Mouse (Mus musculus): ENCODE measurements at regions not wholly inside any gene's neighbourhood (a gene's known extent, or its start where the extent isn't known, plus 50 kb on each side); places are given as distances from the start of the nearest gene placed in this dataset.

DNA sequence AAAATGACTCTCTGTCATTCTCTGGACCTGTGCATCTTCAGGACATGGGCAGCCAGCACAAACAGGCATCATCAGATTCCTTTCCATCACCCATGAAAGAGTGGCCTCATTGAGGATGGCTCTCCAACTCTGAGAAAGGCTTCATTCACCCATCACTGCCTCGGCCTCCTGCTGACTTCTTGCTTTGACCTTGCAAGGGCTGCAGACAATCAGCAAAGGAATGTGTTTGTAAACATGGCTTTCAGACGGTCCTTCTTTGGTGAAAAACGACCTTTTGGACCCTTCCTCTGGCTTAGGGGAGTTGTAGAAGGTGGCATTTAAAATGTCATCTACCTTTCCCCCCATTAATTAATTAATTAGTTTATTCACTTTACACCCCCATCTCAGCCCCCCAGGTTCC lies 134.3 kb downstream of the Moxd1 start:
- no peak for DNase-seq

DNA sequence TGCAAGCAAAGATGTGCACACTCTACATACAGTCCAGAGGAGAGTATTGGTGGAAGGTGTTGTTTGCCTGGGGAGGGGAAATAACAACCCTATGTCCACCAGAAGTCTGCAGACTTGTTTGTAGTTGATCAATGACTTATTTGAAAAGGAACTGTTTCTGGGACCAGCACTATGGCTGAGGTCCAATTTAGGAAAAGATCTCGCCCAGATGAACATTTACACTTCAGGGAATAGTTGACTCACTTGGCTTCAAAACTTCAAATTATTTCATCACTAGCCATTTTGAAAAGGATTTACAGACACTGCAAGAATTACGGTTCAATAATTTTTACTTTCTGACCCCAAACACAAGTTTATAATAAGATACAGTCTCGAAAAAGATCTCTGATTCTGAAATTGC lies 138.1 kb downstream of the Moxd1 start:
- no peak for DNase-seq

DNA sequence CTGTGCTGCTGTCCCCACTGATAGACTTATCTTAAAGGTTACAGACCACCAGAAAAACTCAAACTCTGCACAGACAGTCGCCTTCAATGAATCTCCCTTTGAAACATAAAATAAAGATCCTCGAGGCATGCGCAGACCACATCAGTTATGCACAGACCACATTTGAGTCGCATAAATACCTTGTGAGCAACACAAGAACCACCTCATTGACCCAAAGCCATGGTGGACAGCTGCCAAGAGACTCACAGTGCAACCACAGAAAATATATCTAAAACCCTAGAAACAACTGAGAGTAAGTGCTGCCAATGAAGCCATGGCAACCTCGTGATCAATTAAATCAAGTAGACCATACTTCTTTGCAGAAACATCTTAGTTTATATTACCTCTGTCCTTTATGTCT lies 142.1 kb downstream of the Moxd1 start:
- peak in 1 of 2 experiments; percentile 7 for DNase-seq

DNA sequence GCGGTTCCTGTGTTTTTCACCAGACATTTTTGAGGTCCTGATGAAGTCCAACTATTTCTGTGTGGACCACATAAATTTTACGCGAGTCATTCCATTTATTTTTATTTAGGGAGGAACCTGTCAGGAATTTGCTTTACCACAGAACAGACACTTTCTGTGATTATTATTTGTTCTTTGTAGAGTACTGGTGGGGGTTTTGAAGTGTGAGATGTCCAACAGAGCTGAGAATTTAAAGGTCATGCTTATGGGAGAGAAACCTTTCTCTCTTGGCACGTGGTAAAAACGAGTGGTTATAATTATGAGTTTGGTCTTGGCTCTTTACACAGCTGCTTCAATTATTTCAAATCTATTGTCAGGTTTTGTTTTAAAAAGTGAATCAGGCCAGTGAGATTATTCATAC lies 143.7 kb downstream of the Moxd1 start:
- no peak for DNase-seq

DNA sequence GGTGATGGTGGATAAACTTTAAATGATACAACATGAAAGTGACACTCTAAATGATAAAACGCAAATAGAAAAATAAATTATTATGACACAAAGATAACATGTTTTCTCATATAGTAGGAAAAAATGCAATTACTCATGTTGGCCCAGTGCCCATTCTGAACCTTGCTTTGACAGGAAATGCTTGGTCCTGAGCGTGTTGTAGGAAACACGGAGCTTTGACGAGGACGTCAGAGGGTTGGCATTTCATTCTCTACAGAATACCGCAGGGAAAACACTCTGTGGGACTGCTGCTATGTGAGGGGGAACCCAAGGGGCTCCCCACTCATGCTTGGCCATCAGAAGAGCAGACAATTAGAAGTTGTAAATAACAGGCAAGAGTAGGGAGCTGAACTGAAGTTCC lies 150.6 kb downstream of the Moxd1 start:
- DNase-seq: peak in 1 of 2 experiments; percentile 28

DNA sequence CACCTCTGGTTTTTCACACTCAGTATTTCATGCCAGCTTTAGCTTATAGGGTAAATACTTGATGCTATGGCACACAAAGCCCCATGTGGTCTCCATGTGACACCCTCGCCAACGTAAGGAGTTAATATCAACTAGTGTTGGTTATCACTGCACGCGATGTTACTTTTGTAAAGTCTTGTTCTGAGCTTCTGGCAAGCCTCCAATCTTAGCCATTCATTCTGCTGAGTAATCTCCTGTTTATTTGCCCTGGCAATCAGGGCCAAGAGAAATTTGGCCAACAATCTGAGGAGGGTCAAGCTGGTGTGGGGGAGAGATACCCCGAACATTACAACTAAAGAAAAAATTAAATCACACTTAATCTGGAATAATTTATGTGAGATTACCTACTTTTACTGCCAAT lies 156.0 kb downstream of the Moxd1 start:
- peak; percentile 38 to 51 for DNase-seq

DNA sequence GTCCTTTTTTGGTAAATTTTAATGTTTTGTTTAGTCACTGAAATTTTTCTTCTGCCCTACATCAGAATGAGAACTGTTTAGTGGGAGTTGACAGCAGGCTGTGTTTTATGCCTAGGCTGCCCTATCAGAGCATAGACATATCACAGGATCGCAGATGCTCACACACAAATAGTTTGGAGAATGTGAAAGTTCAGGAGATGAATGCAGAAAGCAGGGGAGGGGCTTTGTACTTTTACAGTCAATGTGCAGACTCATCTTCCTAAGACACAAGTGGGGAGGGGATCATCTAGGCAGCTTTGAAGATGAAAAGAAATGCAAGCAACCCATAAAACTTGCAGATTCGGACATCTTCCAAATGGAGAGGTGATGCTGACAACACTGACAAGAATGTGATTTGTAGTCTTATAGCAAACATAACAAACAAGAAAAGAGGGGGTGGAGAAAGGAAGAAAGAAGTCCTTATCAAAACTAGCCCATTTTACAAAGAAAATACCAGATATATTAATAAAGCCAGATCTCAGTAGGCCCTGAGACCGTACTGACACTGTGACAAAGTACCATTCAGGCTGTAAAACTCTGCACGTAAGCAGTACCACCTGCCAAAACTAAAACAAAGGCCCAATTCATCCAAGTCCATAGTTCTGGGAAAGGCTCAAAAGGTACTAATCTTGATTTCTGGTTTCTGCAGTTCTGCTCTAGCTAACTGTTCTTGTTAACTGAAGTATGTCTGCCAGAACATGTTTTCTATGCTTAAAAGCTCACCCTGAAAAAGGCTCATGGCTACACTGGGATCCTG lies 157.4 kb downstream of the Moxd1 start:
- no peak for DNase-seq

DNA sequence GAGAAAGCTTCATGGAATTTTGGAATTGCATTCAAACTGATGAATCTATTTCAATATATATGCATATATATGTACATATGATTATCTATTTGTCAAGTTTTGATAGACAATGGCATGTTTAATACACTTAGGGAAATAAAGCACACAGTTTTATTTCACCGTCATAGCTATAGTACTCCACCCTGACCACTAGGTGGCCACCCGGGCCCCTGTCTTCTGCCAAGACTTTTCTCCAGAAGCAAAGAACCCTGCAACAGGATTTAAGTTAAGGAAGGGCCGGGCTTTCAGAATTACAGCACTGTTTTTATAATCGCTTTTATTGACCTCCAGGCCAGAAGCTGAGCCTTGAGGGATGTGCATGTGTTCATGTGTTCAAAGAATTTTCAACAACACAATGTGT lies 158.6 kb downstream of the Moxd1 start:
- peak; percentile 32 to 75 for DNase-seq

DNA sequence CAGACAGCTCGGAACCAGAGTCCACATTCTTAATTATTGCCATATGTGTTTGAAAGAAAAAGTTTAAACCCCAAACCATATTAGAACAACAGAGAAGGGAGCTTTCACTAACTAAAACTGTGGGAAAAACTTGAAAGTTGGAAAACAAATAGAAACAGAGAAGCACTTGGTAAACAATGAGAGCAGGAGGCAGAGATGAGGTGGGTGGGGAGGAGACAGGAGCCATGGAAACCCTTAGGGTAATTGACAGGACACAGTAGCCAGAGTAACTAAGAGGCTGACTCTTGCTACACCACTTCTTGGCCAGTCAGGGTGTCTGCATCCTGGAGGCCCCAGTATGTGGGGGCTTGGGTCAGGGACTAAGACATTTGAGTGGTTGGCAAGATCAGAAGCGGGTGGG lies 160.7 kb downstream of the Moxd1 start:
- DNase-seq: no peak

DNA sequence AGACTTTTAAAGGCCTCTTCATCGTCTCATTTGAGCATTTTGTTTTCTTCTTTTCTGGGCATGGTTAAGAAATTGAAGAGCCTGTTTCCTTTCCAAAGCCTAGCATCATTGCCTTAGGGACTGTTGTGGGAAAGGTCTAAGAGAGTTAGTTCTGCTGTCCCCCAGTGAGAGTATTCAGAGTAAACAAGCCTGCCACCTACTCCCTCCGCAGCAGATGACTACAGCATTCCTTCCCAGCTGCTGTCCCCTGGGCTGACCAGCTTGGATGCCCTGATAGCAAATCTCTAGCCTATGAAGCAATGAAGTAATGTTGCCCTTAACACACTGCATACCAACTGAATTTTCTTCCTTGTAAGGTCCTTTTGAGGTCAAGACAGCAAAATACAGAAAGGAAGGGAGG lies 164.9 kb downstream of the Moxd1 start:
- peak in 1 of 2 experiments; percentile 37 for DNase-seq

DNA sequence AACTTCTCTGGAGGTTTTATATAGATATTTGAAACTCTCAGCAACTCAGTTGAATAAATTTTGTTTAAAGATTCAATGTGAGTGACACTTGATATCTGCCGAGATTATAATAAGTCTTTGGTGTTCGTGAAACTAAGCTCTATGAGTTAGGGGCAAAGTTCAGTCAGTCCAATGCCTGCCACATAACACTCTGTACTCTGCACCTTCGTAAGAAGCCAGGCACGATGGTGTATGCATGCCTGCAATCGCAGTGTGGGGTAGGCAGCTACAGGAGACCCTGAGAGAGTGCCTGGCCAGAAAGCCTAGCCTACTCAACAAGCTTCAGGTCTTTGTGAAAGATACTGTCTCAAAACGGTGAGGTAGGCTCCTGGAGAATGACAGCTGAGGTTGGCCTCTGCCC lies 167.7 kb downstream of the Moxd1 start:
- DNase-seq: no peak

DNA sequence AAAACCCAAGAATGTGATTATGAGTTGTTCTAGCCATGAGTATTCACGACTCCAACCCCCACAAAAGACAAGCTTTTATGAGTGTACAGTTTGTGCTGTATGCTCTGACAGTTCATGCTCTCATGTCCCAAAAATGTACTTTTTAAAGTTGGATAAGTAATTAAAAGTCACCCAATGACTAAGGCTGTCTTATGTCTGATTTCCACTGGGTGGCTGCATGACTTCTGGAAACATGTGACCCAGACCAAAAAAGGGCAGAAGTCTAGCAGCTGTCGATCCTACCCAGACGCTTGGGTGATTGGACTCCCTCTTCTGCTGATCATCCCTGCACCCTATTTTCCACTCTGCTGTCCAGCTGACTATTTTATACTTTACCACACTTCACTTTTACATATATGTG lies 168.7 kb downstream of the Moxd1 start:
- peak in 1 of 2 experiments; percentile 36 for DNase-seq

DNA sequence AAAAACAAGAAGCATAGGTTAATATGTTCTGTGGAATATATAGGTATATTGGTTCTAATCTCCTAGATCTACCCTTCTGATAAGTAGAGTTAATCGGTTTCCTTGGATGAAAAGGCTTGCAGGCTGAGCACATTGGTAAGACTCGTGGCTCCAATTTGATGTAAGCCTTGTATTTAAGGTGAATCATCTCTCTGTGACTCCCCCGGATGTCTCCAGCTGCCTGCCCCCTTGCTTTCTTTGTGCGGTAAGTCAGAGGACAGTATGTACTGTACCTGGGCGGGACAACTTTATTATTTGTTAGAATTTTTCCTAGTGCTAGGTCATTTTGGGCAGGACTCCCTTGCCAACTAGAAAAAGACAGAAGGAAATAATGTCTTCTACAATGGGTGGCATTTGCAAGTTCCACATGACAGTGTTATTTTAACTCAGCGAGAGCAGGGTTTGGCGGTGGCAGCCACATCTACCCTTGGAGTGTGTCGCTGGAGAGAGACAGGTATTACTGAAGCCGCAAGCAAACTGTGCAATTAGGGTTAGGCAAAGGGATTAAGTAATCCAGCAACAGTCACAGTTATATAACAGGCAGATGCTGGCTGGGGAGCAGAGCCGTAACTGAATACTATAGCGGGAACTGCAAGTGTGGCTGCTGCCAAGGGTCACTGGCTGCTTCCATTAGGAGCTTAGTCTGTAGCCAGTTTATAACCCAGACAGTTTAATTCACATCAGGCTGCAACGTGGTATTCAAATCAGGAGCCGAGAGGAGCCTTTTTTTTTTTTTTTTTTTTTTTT lies 172.9 kb downstream of the Moxd1 start:
- peak; percentile 4 to 26 for DNase-seq

DNA sequence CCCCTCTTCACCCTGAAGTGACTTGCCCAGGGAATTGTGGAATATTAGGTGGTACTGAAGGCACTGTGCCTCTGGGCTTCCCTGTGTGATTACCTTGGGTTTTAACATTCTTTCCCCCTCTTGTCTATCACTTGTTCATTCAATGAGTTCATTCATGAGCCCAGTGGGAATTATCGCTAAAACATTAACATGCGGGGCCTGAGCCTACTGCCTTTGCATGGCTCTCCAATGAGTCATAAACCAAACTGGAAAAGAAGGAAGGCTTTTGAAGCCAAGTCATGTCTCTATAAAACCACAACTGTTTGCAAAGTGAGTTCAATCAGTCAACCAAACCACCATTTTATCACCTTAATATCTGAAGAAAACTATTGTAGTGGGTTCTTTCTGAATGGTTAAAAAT lies 173.8 kb downstream of the Moxd1 start:
- DNase-seq: no peak

DNA sequence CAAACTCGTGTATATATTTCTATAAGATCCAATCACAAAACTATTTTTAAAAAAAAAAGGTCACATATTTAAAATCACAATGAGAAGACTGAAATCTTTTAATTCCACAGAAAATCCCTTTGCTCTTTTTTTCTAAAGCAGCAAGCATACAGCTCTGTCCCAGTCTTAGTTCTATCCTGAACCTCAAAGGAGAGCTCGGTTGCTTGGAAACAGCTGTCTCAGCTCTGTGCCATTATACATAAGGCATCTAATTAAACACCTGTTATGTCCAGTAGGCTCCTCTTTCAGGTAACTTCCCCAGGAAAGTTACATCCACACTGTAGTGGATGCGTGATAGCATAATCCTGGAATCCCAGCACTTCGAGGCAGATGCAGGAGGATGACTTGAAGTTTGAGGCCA lies 181.5 kb downstream of the Moxd1 start:
- no peak for DNase-seq

DNA sequence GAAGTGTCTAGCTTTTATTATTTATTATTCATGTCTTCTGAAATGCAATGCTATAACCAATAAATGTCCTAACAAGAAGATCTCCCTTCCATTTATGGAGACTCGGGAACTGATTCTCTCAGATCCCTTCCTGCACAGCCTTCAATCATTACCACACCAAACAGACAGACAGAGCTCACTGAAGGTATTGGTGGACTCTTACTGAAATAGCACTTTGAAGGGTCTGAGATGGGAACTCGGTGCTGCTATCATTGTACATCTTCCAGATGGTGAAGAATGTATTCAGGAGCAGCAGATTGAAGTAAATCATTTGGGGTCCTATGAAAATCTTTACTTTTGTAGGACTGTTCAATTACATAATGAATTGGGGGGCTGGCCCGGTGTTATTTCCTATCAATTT lies 183.6 kb downstream of the Moxd1 start:
- no peak for DNase-seq

DNA sequence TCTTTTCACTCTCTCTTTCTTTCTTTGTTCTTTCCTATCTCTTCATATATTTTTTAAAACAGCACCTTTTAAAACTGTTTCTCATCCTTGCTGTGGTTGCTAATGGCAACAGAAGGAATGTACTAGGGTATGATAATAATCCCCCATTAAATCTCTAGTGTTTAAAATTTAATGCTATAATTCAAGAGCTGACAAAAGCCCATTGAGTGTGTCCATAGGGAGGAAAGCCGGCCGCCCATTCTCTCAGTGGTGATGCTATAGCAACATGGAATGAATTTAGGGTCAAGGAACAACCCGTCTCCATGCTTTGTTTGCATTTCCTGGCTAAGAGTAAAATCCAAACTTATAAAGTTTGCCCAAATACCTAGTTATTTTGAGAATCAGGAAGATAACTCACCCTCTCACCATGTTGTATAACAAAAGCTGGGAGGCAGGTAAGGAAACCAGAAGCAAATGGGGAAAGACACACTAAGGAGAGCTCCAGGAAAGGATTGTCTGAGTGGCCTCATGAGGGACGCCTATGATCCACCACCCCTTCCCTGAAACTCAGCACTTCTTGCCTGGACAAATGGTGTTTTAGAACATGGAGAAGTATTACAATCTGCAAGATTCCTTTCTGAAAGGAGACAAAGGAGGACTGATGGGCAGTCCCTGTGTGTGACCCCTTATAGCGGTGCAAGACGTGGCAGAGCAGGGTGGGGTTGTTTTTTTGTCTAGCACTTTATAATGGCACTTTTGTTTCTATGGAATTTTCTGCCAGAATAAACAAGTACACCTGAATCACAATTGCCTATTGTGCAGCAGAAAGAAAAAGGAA lies 184.3 kb downstream of the Moxd1 start:
- DNase-seq: no peak

DNA sequence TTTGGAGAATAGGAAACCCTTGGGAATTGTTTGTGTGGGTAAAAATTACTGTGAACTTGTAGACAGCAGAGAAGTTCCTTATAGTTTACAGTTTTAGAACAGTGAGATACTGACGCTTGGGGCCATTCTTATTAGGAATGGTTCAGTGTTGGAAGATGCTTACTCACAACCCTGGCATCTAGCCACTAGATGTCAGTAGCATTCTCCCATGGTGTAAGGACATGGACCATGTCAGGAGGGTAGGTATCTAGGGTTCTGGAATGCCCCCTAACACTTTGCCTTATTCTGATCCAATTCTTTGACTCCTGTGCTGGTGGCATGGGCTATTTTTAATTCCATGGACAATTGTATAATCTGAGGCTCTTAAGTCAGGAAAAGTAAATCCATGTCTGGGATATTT lies 185.3 kb upstream of the Ccn2 start:
- peak; percentile 51 to 55 for DNase-seq

DNA sequence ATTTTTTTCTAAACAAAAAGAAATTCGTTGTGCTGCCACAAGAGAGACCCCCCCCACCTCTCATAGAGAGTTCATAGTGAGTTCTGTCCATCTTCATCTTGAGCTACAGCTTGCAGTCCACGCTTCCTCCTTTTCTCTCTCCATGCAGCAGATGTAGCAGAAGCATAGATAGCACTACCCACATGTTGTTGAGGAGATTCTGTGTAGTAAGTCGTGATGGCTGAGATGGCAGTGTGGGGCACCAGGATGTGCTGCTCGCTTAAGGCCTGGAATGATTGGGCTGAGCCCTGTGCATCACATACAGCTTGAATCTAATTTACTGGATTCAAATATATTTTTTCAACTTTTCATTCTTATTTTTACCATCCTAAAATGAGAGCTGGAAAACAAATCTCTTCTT lies 184.4 kb upstream of the Ccn2 start:
- DNase-seq: no peak

DNA sequence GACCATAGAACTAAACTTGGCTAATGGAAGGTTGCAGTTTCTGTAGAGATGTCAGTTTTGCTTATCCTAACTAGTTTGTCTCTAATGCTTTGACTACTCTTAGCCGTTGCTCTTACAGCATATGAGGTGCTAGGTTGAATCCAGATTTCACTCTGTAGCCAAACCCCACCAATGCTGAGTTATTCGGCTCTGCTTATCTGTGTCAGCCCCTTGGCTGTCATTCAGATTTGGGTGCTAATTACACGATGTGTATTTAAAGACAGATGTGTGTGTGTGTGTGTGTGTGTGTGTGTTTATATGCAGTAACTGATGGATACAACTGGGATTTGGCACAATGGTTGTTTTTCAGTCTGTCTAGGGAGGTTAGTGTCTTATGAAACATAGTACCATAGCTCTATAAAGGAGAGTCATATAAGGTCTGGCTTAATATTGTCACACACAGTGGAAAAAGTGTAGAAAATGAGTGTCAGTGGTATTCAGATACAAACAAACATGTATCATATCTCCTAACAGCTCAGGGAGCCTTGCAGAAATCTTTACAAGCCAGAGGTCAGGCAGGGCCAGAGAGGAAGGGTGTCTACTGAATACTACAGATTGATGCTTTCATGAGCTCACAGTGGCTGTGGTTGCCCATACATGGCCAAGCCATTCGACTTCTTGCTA lies 172.6 kb upstream of the Ccn2 start:
- DNase-seq: no peak

DNA sequence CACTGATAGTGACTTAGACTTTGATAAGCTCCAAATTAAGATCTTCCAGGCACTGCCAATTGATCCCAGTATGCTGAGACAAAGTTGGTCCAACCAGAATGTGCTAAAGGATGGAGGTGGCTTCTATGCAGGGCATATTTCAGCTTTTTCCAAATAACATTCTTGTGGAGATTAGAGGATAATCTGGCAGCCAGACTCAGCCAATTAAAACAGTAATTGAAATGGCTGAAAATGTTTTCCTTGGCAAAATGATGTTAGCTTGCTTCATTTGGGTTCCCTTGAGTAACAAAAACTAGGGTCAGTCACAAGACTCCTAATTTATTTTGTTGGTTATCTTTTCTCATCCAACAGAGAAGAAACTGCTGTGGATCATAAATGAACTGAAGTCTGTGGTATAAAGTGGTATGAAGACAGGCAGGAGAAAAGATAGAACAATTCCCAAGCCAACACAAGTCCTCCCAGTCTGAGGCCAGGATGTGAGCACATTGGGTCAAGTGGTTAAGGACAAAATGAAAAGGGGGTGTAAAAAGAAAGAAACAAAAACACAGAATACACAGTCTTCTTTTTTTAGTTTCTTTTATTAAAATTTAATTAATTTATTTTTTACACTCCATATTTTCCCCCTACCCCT lies 161.4 kb upstream of the Ccn2 start:
- DNase-seq: peak in 1 of 2 experiments; percentile 42

DNA sequence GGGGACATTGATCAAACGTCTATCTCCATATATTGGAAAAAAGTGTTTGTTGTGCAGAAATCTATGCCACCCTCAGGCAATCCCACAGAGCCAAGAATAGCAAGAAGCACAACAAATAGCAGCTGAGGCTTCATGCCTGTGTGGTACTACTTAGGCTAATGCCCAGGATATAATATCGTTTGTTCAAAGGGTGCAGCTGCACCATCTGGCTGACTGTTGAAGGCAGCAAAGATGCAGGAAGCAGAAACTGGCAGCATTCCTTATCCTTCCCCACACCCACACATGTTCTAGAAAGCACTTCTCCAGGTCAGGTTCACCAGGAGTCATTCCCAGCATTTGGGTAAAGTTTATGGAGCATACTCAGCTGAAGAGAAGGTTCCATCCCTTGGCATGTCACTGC lies 158.1 kb upstream of the Ccn2 start:
- DNase-seq: no peak
